Mouse (Mus musculus) liver, postnatal 0 days (tissue): ENCODE measurements around the gene Uhrf2.

ENCODE experiments used
- CTCF ChIP-seq: sonication (generic); IDR thresholded peaks from 2 replicates; pipeline ENCODE4 v1.5.1; 2016; ENCODE audit warnings: antibody characterized with exemption, low read depth
- EP300 ChIP-seq: IDR thresholded peaks from 2 replicates; pipeline ENCODE4 v1.6.1; 2016; ENCODE audit warnings: antibody characterized with exemption, low read depth, mild to moderate bottlenecking

- no peak for TF ChIP-seq CTCF
- no peak for TF ChIP-seq EP300
These were observed 1.2 kb downstream of the Uhrf2 start for GRCm38 (mm10) chr19:30031468-30031931.
